Mouse (Mus musculus): ENCODE results near the gene Flt4. TPM values are rescaled to one million over a fixed set of nuclear protein-coding genes. Genes with fewer than 3 reads are reported as not detected.
A peak's percentile ranks its signal among the peaks of the same experiment; 100 is the strongest.
"Not testable (repeated sequence)": the region's sequence is repeated elsewhere in the genome, so short reads cannot be mapped to it uniquely, and the experiment has no call there.

Gene Flt4
- polyA plus RNA-seq (2016; fragmentation: Nextera tagmentation; extraction: Ambion mirVana) = 8.3 and 8.6 TPM in 2 replicates

GRCm38 (mm10) chr11:49608938-49609867 lies at the start of gene Flt4:
TSS of gene Flt4 (plus strand) at chr11:49609263.
- peak within 1 kb of the TSS; percentile 74 for H3K4me3 ChIP-seq
- H3K4me2 ChIP-seq = peak within 1 kb of the TSS; percentile 95
- H3K27ac ChIP-seq (ENCODE audit: poor library complexity, severe bottlenecking); H3K36me3 ChIP-seq; H3K9me3 ChIP-seq (replicated peaks): not testable (repeated sequence)
- WGBS = 4% methylated on average over 44 of the region's 61 CpGs
- peak; percentile 86 for ATAC-seq (ENCODE audit: insufficient number of reproducible peaks, low FRiP score)
- H3K27me3 ChIP-seq (replicated peaks) = peaks cover 36% of the 10 kb centered on the region
- peak within 1 kb of the TSS; percentile 73 for H3K9ac ChIP-seq
- peaks cover 30% of the 10 kb centered on the region for H3K4me1 ChIP-seq (replicated peaks)

GRCm38 (mm10) chr11:49575054-49575453 lies 34.0 kb upstream of the Flt4 start:
- H3K9me3 ChIP-seq (replicated peaks); H3K4me1 ChIP-seq (replicated peaks); ATAC-seq (ENCODE audit: insufficient number of reproducible peaks, low FRiP score); H3K4me2 ChIP-seq; H3K4me3 ChIP-seq; H3K27me3 ChIP-seq (replicated peaks); H3K27ac ChIP-seq (ENCODE audit: poor library complexity, severe bottlenecking); H3K9ac ChIP-seq; H3K36me3 ChIP-seq: not testable (repeated sequence)
- WGBS = 24% methylated on average over 2 of the region's 2 CpGs

- WGBS = 76% methylated on average over 8 of the region's 8 CpGs
Measured at GRCm38 (mm10) chr11:49580452-49580851, 28.6 kb upstream of the Flt4 start.

GRCm38 (mm10) chr11:49590213-49590612 lies 18.9 kb upstream of the Flt4 start:
- Histone ChIP-seq H3K36me3 (no peaks in the 10 kb centered on the region), H3K27me3 (replicated peaks) (peaks cover 4% of the 10 kb centered on the region), H3K9ac (no peak overlapping the region), H3K4me2 (no peak overlapping the region), H3K4me3 (no peak overlapping the region), H3K27ac (ENCODE audit: poor library complexity, severe bottlenecking) (no peak overlapping the region), H3K9me3 (replicated peaks) (no peaks in the 10 kb centered on the region), H3K4me1 (replicated peaks) (no peaks in the 10 kb centered on the region)
- 86% methylated on average over 19 of the region's 19 CpGs for WGBS
- no peak for ATAC-seq (ENCODE audit: insufficient number of reproducible peaks, low FRiP score)

More at GRCm38 (mm10) chr11:49580452-49580851, 28.6 kb upstream of the Flt4 start:
- not testable (repeated sequence) for ATAC-seq (ENCODE audit: insufficient number of reproducible peaks, low FRiP score); H3K27me3 ChIP-seq (replicated peaks); H3K4me1 ChIP-seq (replicated peaks); H3K4me2 ChIP-seq; H3K36me3 ChIP-seq; H3K4me3 ChIP-seq; H3K9me3 ChIP-seq (replicated peaks); H3K27ac ChIP-seq (ENCODE audit: poor library complexity, severe bottlenecking); H3K9ac ChIP-seq

- ATAC-seq (ENCODE audit: insufficient number of reproducible peaks, low FRiP score); H3K4me1 ChIP-seq (replicated peaks); H3K27me3 ChIP-seq (replicated peaks); H3K27ac ChIP-seq (ENCODE audit: poor library complexity, severe bottlenecking); H3K36me3 ChIP-seq; H3K9ac ChIP-seq; H3K4me2 ChIP-seq; H3K4me3 ChIP-seq; H3K9me3 ChIP-seq (replicated peaks): not testable (repeated sequence)
- WGBS = 68% methylated on average over 2 of the region's 2 CpGs
Measured at GRCm38 (mm10) chr11:49597149-49597548, 11.9 kb upstream of the Flt4 start.

- not testable (repeated sequence) for H3K9ac ChIP-seq; H3K4me3 ChIP-seq; H3K36me3 ChIP-seq; ATAC-seq (ENCODE audit: insufficient number of reproducible peaks, low FRiP score); H3K9me3 ChIP-seq (replicated peaks); H3K4me2 ChIP-seq; H3K27ac ChIP-seq (ENCODE audit: poor library complexity, severe bottlenecking)
- Histone ChIP-seq H3K4me1 (replicated peaks) (peaks cover 25% of the 10 kb centered on the region), H3K27me3 (replicated peaks) (peaks cover 30% of the 10 kb centered on the region)
- 78% methylated on average over 5 of the region's 5 CpGs for WGBS
Measured at GRCm38 (mm10) chr11:49608306-49608705, 757 bp upstream of the Flt4 start.

- H3K27me3 ChIP-seq (replicated peaks) = peaks cover 43% of the 10 kb centered on the region
- H3K36me3 ChIP-seq; H3K27ac ChIP-seq (ENCODE audit: poor library complexity, severe bottlenecking); H3K9me3 ChIP-seq (replicated peaks): not testable (repeated sequence)
- H3K9ac ChIP-seq = peak overlapping the region; percentile 73
- ATAC-seq (ENCODE audit: insufficient number of reproducible peaks, low FRiP score) = peak; percentile 54
- WGBS = 2% methylated on average over 51 of the region's 52 CpGs
- H3K4me1 ChIP-seq (replicated peaks) = peaks cover 30% of the 10 kb centered on the region
- peak overlapping the region; percentile 74 for H3K4me3 ChIP-seq
- peak overlapping the region; percentile 95 for H3K4me2 ChIP-seq
Measured at GRCm38 (mm10) chr11:49609868-49610824, 1.1 kb downstream of the Flt4 start.

- peak overlapping the region; percentile 95 for H3K4me2 ChIP-seq
- H3K27ac ChIP-seq (ENCODE audit: poor library complexity, severe bottlenecking); H3K9ac ChIP-seq; H3K36me3 ChIP-seq; H3K4me3 ChIP-seq; H3K9me3 ChIP-seq (replicated peaks); ATAC-seq (ENCODE audit: insufficient number of reproducible peaks, low FRiP score): not testable (repeated sequence)
- peaks cover 30% of the 10 kb centered on the region for H3K4me1 ChIP-seq (replicated peaks)
- H3K27me3 ChIP-seq (replicated peaks) = peaks cover 48% of the 10 kb centered on the region
- 17% methylated on average over 3 of the region's 3 CpGs for WGBS
Measured at GRCm38 (mm10) chr11:49611349-49611748, 2.3 kb downstream of the Flt4 start.

- Histone ChIP-seq H3K4me1 (replicated peaks) (peaks cover 30% of the 10 kb centered on the region), H3K27ac (ENCODE audit: poor library complexity, severe bottlenecking) (no peak overlapping the region), H3K4me2 (no peak overlapping the region), H3K27me3 (replicated peaks) (peaks cover 43% of the 10 kb centered on the region), H3K4me3 (no peak overlapping the region), H3K9ac (no peak overlapping the region), H3K9me3 (replicated peaks) (no peaks in the 10 kb centered on the region), H3K36me3 (no peaks in the 10 kb centered on the region)
- ATAC-seq (ENCODE audit: insufficient number of reproducible peaks, low FRiP score) = no peak
- 19% methylated on average over 3 of the region's 3 CpGs for WGBS
Measured at GRCm38 (mm10) chr11:49612154-49612553, 3.1 kb downstream of the Flt4 start.

- peaks cover 35% of the 10 kb centered on the region for H3K4me1 ChIP-seq (replicated peaks)
- ATAC-seq (ENCODE audit: insufficient number of reproducible peaks, low FRiP score) = peak; percentile 66
- H3K9ac ChIP-seq = no peak overlapping the region
- H3K36me3 ChIP-seq = no peaks in the 10 kb centered on the region
- 7% methylated on average over 10 of the region's 10 CpGs for WGBS
- peak overlapping the region; percentile 42 for H3K4me2 ChIP-seq
- 0 out of 2 replicates have a peak overlapping the region, but pooled peaks have one; percentile 54 for H3K27ac ChIP-seq (ENCODE audit: poor library complexity, severe bottlenecking)
- H3K27me3 ChIP-seq (replicated peaks) = peaks cover 39% of the 10 kb centered on the region
- no peaks in the 10 kb centered on the region for H3K9me3 ChIP-seq (replicated peaks)
- no peak overlapping the region for H3K4me3 ChIP-seq
Measured at GRCm38 (mm10) chr11:49613349-49613748, 4.3 kb downstream of the Flt4 start.
